Mouse (Mus musculus) forebrain, postnatal 0 days (tissue): ENCODE results near the gene Sash1. TPM values are rescaled to one million over a fixed set of nuclear protein-coding genes. Genes with fewer than 3 reads are reported as not detected.

Source experiments
- ATAC-seq: fragments of 200-750 bp; cut with Nextera tagmentation; 2 replicates; pipeline ENCODE4 v1.8.0; 2017; ENCODE audit warnings: mild to moderate bottlenecking, moderate library complexity
- DNase-seq: peaks from one replicate; pipeline ENCODE4 v3.0.0-alpha.2; 2015
- H3K27ac ChIP-seq: fragments of 300-500 bp; sonication (generic); 2 replicates; pipeline ENCODE4 v1.5.1; 2014; ENCODE audit warnings: low read depth, mild to moderate bottlenecking, antibody characterized with exemption, low read length, moderate library complexity, mixed read lengths
- H3K27me3 ChIP-seq: fragments of 300-500 bp; sonication (generic); 2 replicates; pipeline ENCODE4 v1.6.1; 2014; ENCODE audit warnings: mild to moderate bottlenecking, low read length, mixed read lengths; ENCODE audit not compliant: insufficient read depth
- H3K36me3 ChIP-seq: fragments of 300-500 bp; sonication (generic); 2 replicates; pipeline ENCODE4 v1.6.1; 2014; ENCODE audit warnings: mild to moderate bottlenecking, moderate library complexity; ENCODE audit not compliant: insufficient read depth
- H3K4me1 ChIP-seq: fragments of 300-500 bp; sonication (generic); 2 replicates; pipeline ENCODE4 v1.6.1; 2014; ENCODE audit warnings: antibody characterized with exemption; ENCODE audit not compliant: insufficient read depth
- H3K4me2 ChIP-seq: fragments of 300-500 bp; sonication (generic); 2 replicates; pipeline ENCODE4 v1.6.1; 2014; ENCODE audit warnings: low read depth, mild to moderate bottlenecking, moderate library complexity
- H3K4me3 ChIP-seq: fragments of 300-500 bp; sonication (generic); 2 replicates; pipeline ENCODE4 v1.5.1; 2014; ENCODE audit warnings: low read depth, low read length, mixed read lengths
- H3K9ac ChIP-seq: fragments of 300-500 bp; sonication (generic); 2 replicates; pipeline ENCODE4 v1.6.1; 2014; ENCODE audit warnings: mild to moderate bottlenecking
- H3K9me3 ChIP-seq: fragments of 300-500 bp; sonication (generic); 2 replicates; pipeline ENCODE4 v1.6.1; 2016; ENCODE audit warnings: low read length
- CTCF ChIP-seq: sonication (generic); IDR thresholded peaks from 2 replicates; pipeline ENCODE4 v1.5.1; 2016; ENCODE audit warnings: antibody characterized with exemption, control low read depth, low read depth
- WGBS: fragments of 180-500 bp; shearing (Covaris S2); extraction: QIAGEN DNeasy Blood & Tissue Kit; methylation state at CpG from one replicate; pipeline ENCODE4 v1.1.7; 2014; 5-methylcytosine and 5-hydroxymethylcytosine counted together
- polyA plus RNA-seq: library from polyadenylated mRNA; unstranded; fragments of >200 nt; fragmentation: Nextera tagmentation; extraction: Ambion mirVana; gene quantifications from 2 replicates; pipeline ENCODE4 v1.2.1, GENCODE M21; 2015
- total RNA-seq: library from RNA; depleted of rRNA; stranded (reverse); fragments of >200 nt; gene quantifications from 2 replicates; pipeline ENCODE4 v1.2.3, GENCODE M21; 2014

Gene Sash1
- total and polyA plus RNA-seq, 2 experiments from 2014 or later = 3.6 to 33.3 TPM

GRCm38 (mm10) chr10:8917350-8917749, 31.5 kb upstream of the Sash1 start:
- Histone ChIP-seq H3K9me3 (no peaks in the 10 kb centered on the region), H3K36me3 (no peaks in the 10 kb centered on the region), H3K27ac (no peak overlapping the region), H3K4me1 (no peaks in the 10 kb centered on the region), H3K4me2 (no peak overlapping the region), H3K4me3 (no peak overlapping the region), H3K9ac (no peak overlapping the region), H3K27me3 (no peaks in the 10 kb centered on the region)
- ATAC-seq (no peak), DNase-seq (no peak)
- WGBS = 87% methylated on average over 4 of the region's 4 CpGs
- no peak for TF ChIP-seq CTCF

GRCm38 (mm10) chr10:8915755-8916154, 29.9 kb upstream of the Sash1 start:
- 75% methylated on average over 5 of the region's 5 CpGs for WGBS
- no peak for ATAC-seq
- no peaks in the 10 kb centered on the region for H3K36me3 ChIP-seq

GRCm38 (mm10) chr10:8913904-8914303, 28.0 kb upstream of the Sash1 start:
- no peaks in the 10 kb centered on the region for H3K27me3 ChIP-seq
- TF ChIP-seq CTCF = no peak
- no peak overlapping the region for H3K9ac ChIP-seq
- H3K36me3 ChIP-seq = no peaks in the 10 kb centered on the region
- H3K27ac ChIP-seq = no peak overlapping the region
- H3K4me1 ChIP-seq = no peaks in the 10 kb centered on the region
- H3K9me3 ChIP-seq = no peaks in the 10 kb centered on the region
- WGBS = 77% methylated on average over 4 of the region's 4 CpGs
- DNase-seq (no peak), ATAC-seq (no peak)
- H3K4me2 ChIP-seq = no peak overlapping the region
- no peak overlapping the region for H3K4me3 ChIP-seq

More at GRCm38 (mm10) chr10:8915755-8916154, 29.9 kb upstream of the Sash1 start:
- Histone ChIP-seq H3K4me1 (no peaks in the 10 kb centered on the region), H3K9ac (no peak overlapping the region), H3K27ac (no peak overlapping the region), H3K27me3 (no peaks in the 10 kb centered on the region), H3K4me2 (no peak overlapping the region), H3K9me3 (no peaks in the 10 kb centered on the region), H3K4me3 (no peak overlapping the region)
- DNase-seq = no peak
- no peak for TF ChIP-seq CTCF

- Histone ChIP-seq H3K9ac (no peak overlapping the region), H3K27ac (no peak overlapping the region), H3K9me3 (no peaks in the 10 kb centered on the region), H3K27me3 (no peaks in the 10 kb centered on the region), H3K4me2 (no peak overlapping the region), H3K4me3 (no peak overlapping the region), H3K36me3 (no peaks in the 10 kb centered on the region), H3K4me1 (no peaks in the 10 kb centered on the region)
- no peak for ATAC-seq
- no peak for DNase-seq
- WGBS = 86% methylated on average over 5 of the region's 5 CpGs
- no peak for TF ChIP-seq CTCF
Measured at GRCm38 (mm10) chr10:8912706-8913275, 26.9 kb upstream of the Sash1 start.

- H3K9me3 ChIP-seq = no peaks in the 10 kb centered on the region
- H3K36me3 ChIP-seq = no peaks in the 10 kb centered on the region
- WGBS = 93% methylated on average over 4 of the region's 4 CpGs
- no peak for TF ChIP-seq CTCF
- no peak for DNase-seq
- H3K4me1 ChIP-seq = no peaks in the 10 kb centered on the region
- no peak overlapping the region for H3K27ac ChIP-seq
- no peaks in the 10 kb centered on the region for H3K27me3 ChIP-seq
- no peak for ATAC-seq
- H3K4me3 ChIP-seq = no peak overlapping the region
- H3K9ac ChIP-seq = no peak overlapping the region
- no peak overlapping the region for H3K4me2 ChIP-seq
Measured at GRCm38 (mm10) chr10:8912213-8912612, 26.3 kb upstream of the Sash1 start.

GRCm38 (mm10) chr10:8910237-8910990, 24.5 kb upstream of the Sash1 start:
- Histone ChIP-seq H3K4me1 (no peaks in the 10 kb centered on the region), H3K9ac (no peak overlapping the region), H3K36me3 (no peaks in the 10 kb centered on the region), H3K4me3 (no peak overlapping the region), H3K27ac (no peak overlapping the region), H3K27me3 (no peaks in the 10 kb centered on the region), H3K4me2 (no peak overlapping the region), H3K9me3 (no peaks in the 10 kb centered on the region)
- DNase-seq (no peak), ATAC-seq (no peak)
- WGBS = 72% methylated on average over 16 of the region's 16 CpGs
- no peak for TF ChIP-seq CTCF

- no peak overlapping the region for H3K4me3 ChIP-seq
- H3K27me3 ChIP-seq = no peaks in the 10 kb centered on the region
- H3K9ac ChIP-seq = no peak overlapping the region
- 93% methylated on average over 6 of the region's 6 CpGs for whole genome bisulfite sequencing
- no peak for TF ChIP-seq CTCF
- H3K36me3 ChIP-seq = no peaks in the 10 kb centered on the region
- ATAC-seq (no peak), DNase-seq (no peak)
- no peak overlapping the region for H3K27ac ChIP-seq
- no peaks in the 10 kb centered on the region for H3K4me1 ChIP-seq
- no peak overlapping the region for H3K4me2 ChIP-seq
- H3K9me3 ChIP-seq = no peaks in the 10 kb centered on the region
Measured at GRCm38 (mm10) chr10:8903086-8903485, 17.2 kb upstream of the Sash1 start.
